Mouse (Mus musculus) heart, adult 2 months (tissue): Measurements from ENCODE around the gene Pxylp1.
A peak's percentile ranks its signal among the peaks of the same experiment; 100 is the strongest.

Experiments
- CTCF ChIP-seq: fragments of 200-600 bp; IDR thresholded peaks from 2 replicates; pipeline ENCODE4 v1.8.1; 2022; ENCODE audit warnings: antibody characterized with exemption, mild to moderate bottlenecking, moderate library complexity
- EP300 ChIP-seq: fragments of 200-500 bp; IDR thresholded peaks from 2 replicates; pipeline ENCODE4 v1.6.1; 2011; ENCODE audit warnings: low read depth, low read length, control low read depth; ENCODE audit not compliant: insufficient read depth
- POLR2A ChIP-seq: fragments of 200-500 bp; IDR thresholded peaks from 2 replicates; pipeline ENCODE4 v1.6.1; 2011; ENCODE audit warnings: mild to moderate bottlenecking, low read depth, low read length, control low read depth; ENCODE audit not compliant: insufficient read depth

GRCm38 (mm10) chr9:96790389-96791007, 102.0 kb downstream of the Pxylp1 start:
- peak; percentile 51 for TF ChIP-seq CTCF
- no peak for TF ChIP-seq POLR2A
- no peak for TF ChIP-seq EP300
